Mouse (Mus musculus) neural tube, embryonic 14.5 days (tissue): ENCODE data around the gene Gm13272. TPM values are rescaled to one million over a fixed set of nuclear protein-coding genes. Genes with fewer than 3 reads are reported as not detected.
"Not testable (repeated sequence)": the region's sequence is repeated elsewhere in the genome, so short reads cannot be mapped to it uniquely, and the experiment has no call there.

Experiments
- ATAC-seq: fragments of 200-750 bp; cut with Nextera tagmentation; 2 replicates; pipeline ENCODE4 v1.8.0; 2017; ENCODE audit warnings: low read depth, mild to moderate bottlenecking, moderate TSS enrichment, moderate library complexity
- H3K27ac ChIP-seq: fragments of 300-500 bp; sonication (generic); 2 replicates; pipeline ENCODE4 v1.5.1; 2014; ENCODE audit warnings: low read depth, mild to moderate bottlenecking, control low read depth, low read length, moderate library complexity, mixed read lengths
- H3K27me3 ChIP-seq: fragments of 300-500 bp; sonication (generic); 2 replicates; pipeline ENCODE4 v1.6.1; 2014; ENCODE audit warnings: low read length; ENCODE audit not compliant: control insufficient read depth, insufficient read depth
- H3K36me3 ChIP-seq: fragments of 300-500 bp; sonication (generic); 2 replicates; pipeline ENCODE4 v1.6.1; 2014; ENCODE audit warnings: low read length, mixed read lengths; ENCODE audit not compliant: control insufficient read depth, insufficient read depth
- H3K4me1 ChIP-seq: fragments of 300-500 bp; sonication (generic); 2 replicates; pipeline ENCODE4 v1.6.1; 2014; ENCODE audit warnings: low read length; ENCODE audit not compliant: control insufficient read depth, insufficient read depth
- H3K4me2 ChIP-seq: fragments of 300-500 bp; sonication (generic); 2 replicates; pipeline ENCODE4 v1.6.1; 2014; ENCODE audit warnings: mild to moderate bottlenecking, low read depth, low read length, control low read depth
- H3K4me3 ChIP-seq: fragments of 300-500 bp; sonication (generic); 2 replicates; pipeline ENCODE4 v1.5.1; 2014; ENCODE audit warnings: low read depth, low read length, control low read depth, mixed read lengths
- H3K9ac ChIP-seq: fragments of 300-500 bp; sonication (generic); replicated peaks from 2 replicates; pipeline ENCODE4 v1.6.1; 2014; ENCODE audit warnings: low read depth, mild to moderate bottlenecking, control low read depth, low read length, mixed read lengths
- H3K9me3 ChIP-seq: fragments of 300-500 bp; sonication (generic); 2 replicates; pipeline ENCODE4 v1.6.1; 2016; ENCODE audit warnings: low read length; ENCODE audit not compliant: control insufficient read depth
- WGBS: fragments of 180-500 bp; shearing (Covaris S2); extraction: QIAGEN DNeasy Blood & Tissue Kit; methylation state at CpG from one replicate; pipeline ENCODE4 v1.1.7; 2014; 5-methylcytosine and 5-hydroxymethylcytosine counted together
- polyA plus RNA-seq: library from polyadenylated mRNA; unstranded; fragments of >200 nt; fragmentation: Nextera tagmentation; extraction: Ambion mirVana; gene quantifications from 2 replicates; pipeline ENCODE4 v1.2.1, GENCODE M21; 2014

The Gm13272 gene
- polyA plus RNA-seq, 1 experiment from 2014 or later, result not detected

DNA sequence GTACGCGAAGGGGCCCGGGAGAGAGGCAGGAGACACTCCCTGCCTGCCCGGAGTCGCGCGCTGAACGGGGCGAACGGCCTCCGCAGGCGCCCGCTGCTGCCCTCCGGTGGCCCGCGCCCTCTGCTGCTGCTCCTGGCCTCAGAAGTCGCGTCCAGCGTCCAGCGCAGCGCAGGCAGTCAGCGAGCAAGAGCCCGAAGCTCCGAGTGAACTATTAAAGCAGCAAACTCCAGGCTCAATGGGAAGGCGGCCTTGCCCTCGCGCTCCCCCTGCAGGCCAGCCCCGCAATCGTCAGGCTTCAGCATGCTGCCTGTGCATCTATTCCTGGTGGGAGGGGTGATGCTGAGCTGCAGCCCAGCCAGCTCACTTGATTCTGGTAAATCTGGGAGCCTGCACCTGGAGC, 23.3 kb downstream of the Gm13272 start, which contains the start of gene Gm13287:
Gene Gm13287, plus strand, starts transcription at position 301 of the 400 bp plus-strand sequence.
- WGBS, result no CpG with 5 or more reads among the region's 29 CpGs
- not testable (repeated sequence) for H3K4me1 ChIP-seq

DNA sequence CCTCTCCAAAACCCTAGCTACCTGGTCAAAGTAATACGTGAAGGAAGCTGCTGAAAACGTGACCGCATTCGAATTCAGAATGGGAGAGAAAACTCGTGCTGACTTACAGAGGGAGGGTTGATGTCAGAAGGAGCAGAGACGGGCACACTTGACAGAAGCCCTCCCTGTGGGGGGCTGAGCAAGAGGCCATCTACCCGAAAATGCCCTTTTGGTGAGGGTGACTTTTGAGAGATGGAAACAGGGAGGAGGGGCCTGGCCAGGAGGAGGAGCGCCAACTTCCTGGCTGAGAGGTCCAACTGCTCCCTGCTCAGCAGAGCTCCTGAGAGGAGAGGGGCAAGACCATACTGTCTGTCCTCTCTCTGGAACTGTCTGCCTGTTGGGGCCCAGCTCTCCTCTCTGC, 25.6 kb downstream of the Gm13272 start, which contains the start of gene Gm13288:
Gene Gm13288, plus strand, starts transcription at position 301 of the 400 bp plus-strand sequence.
- not testable (repeated sequence) for H3K4me1 ChIP-seq, H3K27me3 ChIP-seq, H3K27ac ChIP-seq, H3K9me3 ChIP-seq, H3K36me3 ChIP-seq, H3K4me2 ChIP-seq, H3K4me3 ChIP-seq, ATAC-seq, H3K9ac ChIP-seq
- WGBS, result no CpG with 5 or more reads among the region's 8 CpGs

More for the DNA sequence above, 23.3 kb downstream of the Gm13272 start, which contains the start of gene Gm13287:
- not testable (repeated sequence) for H3K27ac ChIP-seq, H3K36me3 ChIP-seq, ATAC-seq, H3K4me3 ChIP-seq, H3K4me2 ChIP-seq, H3K9ac ChIP-seq, H3K9me3 ChIP-seq, H3K27me3 ChIP-seq

DNA sequence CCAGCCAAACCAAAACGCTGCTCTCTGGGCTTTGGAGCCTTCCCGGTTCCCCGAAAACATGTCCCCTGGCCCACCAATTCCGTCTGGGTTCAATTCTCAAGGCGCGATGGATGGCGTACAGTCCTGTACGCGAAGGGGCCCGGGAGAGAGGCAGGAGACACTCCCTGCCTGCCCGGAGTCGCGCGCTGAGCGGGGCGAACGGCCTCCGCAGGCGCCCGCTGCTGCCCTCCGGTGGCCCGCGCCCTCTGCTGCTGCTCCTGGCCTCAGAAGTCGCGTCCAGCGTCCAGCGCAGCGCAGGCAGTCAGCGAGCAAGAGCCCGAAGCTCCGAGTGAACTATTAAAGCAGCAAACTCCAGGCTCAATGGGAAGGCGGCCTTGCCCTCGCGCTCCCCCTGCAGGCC, 26.1 kb downstream of the Gm13272 start:
- WGBS, result 0% methylated on average over 7 of the region's 34 CpGs
- not testable (repeated sequence) for H3K4me3 ChIP-seq, ATAC-seq, H3K9ac ChIP-seq, H3K9me3 ChIP-seq, H3K27me3 ChIP-seq, H3K4me1 ChIP-seq, H3K27ac ChIP-seq, H3K36me3 ChIP-seq, H3K4me2 ChIP-seq

DNA sequence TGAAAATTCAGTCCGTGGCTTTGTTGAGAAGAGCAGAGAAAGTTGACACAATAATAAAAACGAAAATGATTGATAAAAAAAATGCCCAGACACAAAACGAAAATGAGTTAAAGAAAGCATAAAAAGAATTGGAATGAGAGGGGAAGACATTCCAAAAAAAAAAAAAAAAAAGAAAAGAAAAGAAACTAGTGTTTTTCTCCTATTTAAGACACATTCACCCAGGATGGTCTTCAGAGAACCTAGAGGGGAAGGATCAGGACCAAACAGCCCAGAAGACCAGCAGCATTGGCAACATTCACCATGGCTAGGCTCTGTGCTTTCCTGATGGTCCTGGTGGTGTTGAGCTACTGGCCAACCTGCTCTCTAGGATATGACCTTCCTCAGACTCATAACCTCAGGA, 36.3 kb downstream of the Gm13272 start, which contains the start of gene Ifna7:
Gene Ifna7, plus strand, starts transcription at position 301 of the 400 bp plus-strand sequence.
- H3K9me3 ChIP-seq, result no peaks in the 10 kb centered on the region
- H3K4me1 ChIP-seq, result no peaks in the 10 kb centered on the region
- H3K4me3 ChIP-seq, result no peak within 1 kb of the TSS
- 75% methylated on average over 3 of the region's 3 CpGs for WGBS
- H3K9ac ChIP-seq, result no peak within 1 kb of the TSS
- no peak within 1 kb of the TSS for H3K4me2 ChIP-seq
- ATAC-seq, result no peak
- no peaks in the 10 kb centered on the region for H3K27me3 ChIP-seq
- no peak within 1 kb of the TSS for H3K27ac ChIP-seq
- no peaks in the 10 kb centered on the region for H3K36me3 ChIP-seq

DNA sequence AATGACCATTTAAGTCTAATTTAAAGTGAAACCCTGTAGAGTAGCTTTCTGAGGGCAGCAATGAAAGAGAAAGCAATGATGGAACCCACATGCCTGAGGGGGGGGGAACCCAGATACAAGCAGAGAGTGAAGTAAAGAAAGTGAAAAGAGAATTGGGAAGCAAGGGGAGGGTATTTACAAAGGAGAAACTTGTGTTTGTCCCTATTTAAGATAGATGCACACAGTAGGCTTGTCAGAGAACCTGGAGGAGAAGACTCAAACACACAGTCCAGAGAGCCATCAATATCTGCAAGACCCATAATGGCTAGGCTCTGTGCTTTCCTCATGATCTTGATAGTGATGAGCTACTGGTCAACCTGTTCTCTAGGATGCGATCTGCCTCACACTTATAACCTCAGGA, 40.0 kb downstream of the Gm13272 start, which contains the start of gene Ifna11:
Gene Ifna11, plus strand, starts transcription at position 301 of the 400 bp plus-strand sequence.
- Histone ChIP-seq H3K4me2 (no peak within 1 kb of the TSS), H3K9ac (no peak within 1 kb of the TSS), H3K4me3 (no peak within 1 kb of the TSS), H3K27me3 (no peaks in the 10 kb centered on the region), H3K36me3 (no peaks in the 10 kb centered on the region), H3K9me3 (no peaks in the 10 kb centered on the region), H3K4me1 (no peaks in the 10 kb centered on the region), H3K27ac (no peak within 1 kb of the TSS)
- 100% methylated on average over 1 of the region's 1 CpGs for WGBS
- ATAC-seq, result no peak

DNA sequence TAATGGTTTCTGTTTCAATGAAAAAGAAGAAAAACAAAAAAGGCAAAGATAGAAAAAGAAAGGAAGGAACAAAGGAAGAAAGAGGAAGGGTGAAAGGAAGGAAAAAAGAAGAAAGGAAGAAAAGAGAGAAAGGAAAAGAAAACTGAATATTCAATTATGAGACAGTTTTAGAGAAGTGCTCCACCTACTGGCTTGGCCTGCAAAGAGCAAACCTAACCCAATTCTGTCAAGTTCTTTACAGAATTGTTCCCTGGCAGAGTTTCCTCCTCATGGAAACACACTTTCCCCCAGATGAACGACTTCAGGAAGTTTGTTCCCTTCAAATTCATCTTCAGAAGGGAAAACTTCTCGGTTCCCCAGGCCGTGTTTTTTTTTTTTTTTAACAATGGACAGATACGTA, 43.3 kb downstream of the Gm13272 start:
- no peak overlapping the region for H3K9ac ChIP-seq
- no peak overlapping the region for H3K27ac ChIP-seq
- H3K9me3 ChIP-seq, result no peaks in the 10 kb centered on the region
- 34% methylated on average over 4 of the region's 4 CpGs for WGBS
- no peaks in the 10 kb centered on the region for H3K4me1 ChIP-seq
- no peak overlapping the region for H3K4me3 ChIP-seq
- H3K27me3 ChIP-seq, result no peaks in the 10 kb centered on the region
- no peak for ATAC-seq
- no peak overlapping the region for H3K4me2 ChIP-seq
- no peaks in the 10 kb centered on the region for H3K36me3 ChIP-seq

DNA sequence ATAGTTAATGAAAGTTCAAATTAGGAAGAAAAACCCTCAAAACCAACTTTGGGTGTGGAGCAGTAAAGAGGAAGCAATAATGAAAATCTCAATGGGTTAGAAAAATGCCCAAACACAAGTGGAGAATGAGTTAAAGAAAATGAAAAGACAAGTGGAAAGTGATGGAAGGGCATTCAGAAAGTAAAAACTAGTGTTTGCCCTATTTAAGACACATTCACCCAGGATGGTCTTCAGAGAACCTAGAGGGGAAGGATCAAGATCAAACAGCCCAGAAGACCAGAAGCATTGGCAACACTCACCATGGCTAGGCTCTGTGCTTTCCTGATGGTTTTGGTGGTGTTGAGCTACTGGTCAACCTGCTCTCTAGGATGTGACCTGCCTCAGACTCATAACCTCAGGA, 47.5 kb downstream of the Gm13272 start, which contains the start of gene Ifna6:
Gene Ifna6, plus strand, starts transcription at position 301 of the 400 bp plus-strand sequence.
- not testable (repeated sequence) for H3K27ac ChIP-seq, H3K9me3 ChIP-seq, ATAC-seq, H3K36me3 ChIP-seq, H3K27me3 ChIP-seq, H3K4me3 ChIP-seq, H3K4me2 ChIP-seq, H3K9ac ChIP-seq, H3K4me1 ChIP-seq

Other genes starting within 250 kb of the Gm13272 start
- gene Ifna15, start 221.6 kb upstream of the Gm13272 start, polyA plus RNA-seq, result not detected in 2 replicates
- not detected in 2 replicates for gene Ifna14, start 208.1 kb upstream of the Gm13272 start, polyA plus RNA-seq
- gene Ifna9, start 187.5 kb upstream of the Gm13272 start, polyA plus RNA-seq, result not detected in 2 replicates
- gene Ifna12, start 176.5 kb upstream of the Gm13272 start, polyA plus RNA-seq, result not detected in 2 replicates
- not detected in 2 replicates for gene C87499, start 145.4 kb upstream of the Gm13272 start, polyA plus RNA-seq
- not detected in 2 replicates for gene Ifna13, start 135.4 kb upstream of the Gm13272 start, polyA plus RNA-seq
- gene Ifna16, start 102.9 kb upstream of the Gm13272 start, polyA plus RNA-seq, result not detected in 2 replicates
- not detected in 2 replicates for gene Ifna2, start 95.9 kb upstream of the Gm13272 start, polyA plus RNA-seq
- not detected in 2 replicates for gene Ifnab, start 88.5 kb upstream of the Gm13272 start, polyA plus RNA-seq
- gene Gm26566, start 58.0 kb upstream of the Gm13272 start, polyA plus RNA-seq, result 1.6 and 2.6 TPM in 2 replicates
- 129 and 164 TPM in 2 replicates for gene Klhl9, start 57.4 kb upstream of the Gm13272 start, polyA plus RNA-seq
- gene Gm13271, start 25.0 kb upstream of the Gm13272 start, polyA plus RNA-seq, result not detected in 2 replicates
- gene Gm13283, start 19.7 kb upstream of the Gm13272 start, polyA plus RNA-seq, result not detected in 2 replicates
- not detected in 2 replicates for gene Gm13290, start 6.0 kb upstream of the Gm13272 start, polyA plus RNA-seq
- not detected in 2 replicates for gene Gm13289, start 2.9 kb upstream of the Gm13272 start, polyA plus RNA-seq
- gene Ifnz, start 2.3 kb downstream of the Gm13272 start, polyA plus RNA-seq, result not detected in 2 replicates
- gene Gm13276, start 5.9 kb downstream of the Gm13272 start, polyA plus RNA-seq, result not detected in 2 replicates
- not detected in 2 replicates for gene Gm13277, start 8.8 kb downstream of the Gm13272 start, polyA plus RNA-seq
- not detected in 2 replicates for gene Gm13278, start 11.7 kb downstream of the Gm13272 start, polyA plus RNA-seq
- gene Gm13275, start 14.6 kb downstream of the Gm13272 start, polyA plus RNA-seq, result not detected in 2 replicates
- not detected in 2 replicates for gene Gm13279, start 17.5 kb downstream of the Gm13272 start, polyA plus RNA-seq
- gene Gm13285, start 19.8 kb downstream of the Gm13272 start, polyA plus RNA-seq, result not detected in 2 replicates
- gene Gm13287, start 23.4 kb downstream of the Gm13272 start, polyA plus RNA-seq, result not detected in 2 replicates
- not detected in 2 replicates for gene Gm13288, start 25.7 kb downstream of the Gm13272 start, polyA plus RNA-seq
- gene Ifna7, start 36.4 kb downstream of the Gm13272 start, polyA plus RNA-seq, result not detected in 2 replicates
- not detected in 2 replicates for gene Ifna11, start 40.1 kb downstream of the Gm13272 start, polyA plus RNA-seq
- gene Ifna6, start 47.6 kb downstream of the Gm13272 start, polyA plus RNA-seq, result not detected in 2 replicates
- not detected in 2 replicates for gene Ifna5, start 55.7 kb downstream of the Gm13272 start, polyA plus RNA-seq
- not detected in 2 replicates for gene Ifna4, start 62.0 kb downstream of the Gm13272 start, polyA plus RNA-seq
- gene Ifna1, start 70.2 kb downstream of the Gm13272 start, polyA plus RNA-seq, result not detected in 2 replicates
- gene Ifne, start 100.4 kb downstream of the Gm13272 start, polyA plus RNA-seq, result not detected in 2 replicates